Mouse (Mus musculus): ENCODE measurements around the gene Prdx5. TPM values are rescaled to one million over a fixed set of nuclear protein-coding genes. Genes with fewer than 3 reads are reported as not detected.
"Not testable (repeated sequence)": the region's sequence is repeated elsewhere in the genome, so short reads cannot be mapped to it uniquely, and the experiment has no call there.

The Prdx5 gene
- total and polyA plus RNA-seq, 3 experiments = 59.2 to 210 (median 208) TPM

DNA sequence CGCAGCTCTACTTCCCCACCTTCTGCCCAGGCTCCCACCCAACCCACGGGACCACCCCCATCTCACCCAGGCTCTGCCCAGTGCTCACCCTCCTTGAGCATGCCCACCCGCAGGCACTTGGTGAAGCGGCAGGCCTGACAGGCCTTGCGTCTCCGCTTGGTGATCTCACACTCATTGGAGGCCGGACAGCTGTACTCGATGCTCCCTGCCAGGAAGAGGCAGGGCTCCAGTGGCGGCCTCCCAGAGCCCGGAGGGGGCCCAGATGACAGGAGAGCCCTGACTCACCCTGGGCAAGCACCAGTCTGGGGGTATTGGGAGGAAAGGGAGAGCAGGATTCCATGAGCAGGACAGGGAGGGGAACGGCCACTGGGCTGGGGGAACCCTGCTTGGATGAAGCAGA is 4.1 kb upstream of the Prdx5 start:
- DNase-seq (ENCODE audit: low spot score) (no peak), ATAC-seq (ENCODE audit: extremely low read depth, insufficient number of reproducible peaks, low FRiP score, poor library complexity, severe bottlenecking) (no peak)
- Histone ChIP-seq H3K4me1 (ENCODE audit: insufficient read depth, low read depth, low read length) (peaks cover 55% of the 10 kb centered on the region), H3K36me3 (replicated peaks) (peaks cover 81% of the 10 kb centered on the region), H3K9me3 (replicated peaks) (no peaks in the 10 kb centered on the region), H3K4me3 (ENCODE audit: low read depth, low read length) (no peak overlapping the region), H3K27me3 (ENCODE audit: insufficient read depth, low read length) (no peaks in the 10 kb centered on the region)
- TF ChIP-seq POLR2AphosphoS5 (IDR thresholded peaks at IDR 0.05; ENCODE audit: insufficient replicate concordance, low read depth, low read length) (0 out of 2 replicates have a peak, but pooled peaks have one; percentile 61), TAL1 (conservative IDR thresholded peaks at IDR 0.05; ENCODE audit: low read depth, low read length) (no peak)

DNA sequence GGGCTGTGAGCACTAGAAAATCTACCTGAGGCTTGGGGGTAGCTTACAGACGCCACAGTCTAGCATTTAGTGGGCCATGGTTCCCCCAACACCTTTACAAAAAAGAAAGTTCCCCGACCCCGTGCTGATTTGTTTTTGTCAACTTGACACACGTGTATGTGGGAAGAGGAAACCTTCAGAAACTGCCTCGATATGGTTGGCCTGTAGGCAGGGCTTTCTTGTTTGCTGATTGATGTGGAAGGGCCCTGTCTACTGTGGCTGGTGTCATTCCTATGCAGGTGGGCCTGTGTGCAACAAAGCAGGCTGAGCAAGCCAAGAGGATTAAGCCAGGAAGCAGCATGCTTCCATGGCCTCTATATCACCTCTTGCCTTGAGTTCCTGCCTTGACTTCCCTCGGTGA is 3.1 kb upstream of the Prdx5 start:
- Histone ChIP-seq H3K4me3 (ENCODE audit: low read depth, low read length) (no peak overlapping the region), H3K27me3 (ENCODE audit: insufficient read depth, low read length) (no peaks in the 10 kb centered on the region), H3K4me1 (ENCODE audit: insufficient read depth, low read depth, low read length) (peaks cover 63% of the 10 kb centered on the region), H3K9me3 (replicated peaks) (no peaks in the 10 kb centered on the region), H3K36me3 (replicated peaks) (peaks cover 76% of the 10 kb centered on the region)
- ATAC-seq (ENCODE audit: extremely low read depth, insufficient number of reproducible peaks, low FRiP score, poor library complexity, severe bottlenecking) (no peak), DNase-seq (ENCODE audit: low spot score) (no peak)
- no peak for TF ChIP-seq GATA2 (IDR thresholded peaks at IDR 0.05; ENCODE audit: borderline replicate concordance, low read depth, low read length)
- TF ChIP-seq POLR2AphosphoS5 (IDR thresholded peaks at IDR 0.05; ENCODE audit: insufficient replicate concordance, low read depth, low read length) = no peak
- no peak for TF ChIP-seq CTCF (IDR thresholded peaks at IDR 0.05; ENCODE audit: low read depth, low read length)
- no peak for TF ChIP-seq GATA1 (IDR thresholded peaks at IDR 0.05; ENCODE audit: borderline replicate concordance, low read length)
- TF ChIP-seq TAL1 (conservative IDR thresholded peaks at IDR 0.05; ENCODE audit: low read depth, low read length) = no peak

DNA sequence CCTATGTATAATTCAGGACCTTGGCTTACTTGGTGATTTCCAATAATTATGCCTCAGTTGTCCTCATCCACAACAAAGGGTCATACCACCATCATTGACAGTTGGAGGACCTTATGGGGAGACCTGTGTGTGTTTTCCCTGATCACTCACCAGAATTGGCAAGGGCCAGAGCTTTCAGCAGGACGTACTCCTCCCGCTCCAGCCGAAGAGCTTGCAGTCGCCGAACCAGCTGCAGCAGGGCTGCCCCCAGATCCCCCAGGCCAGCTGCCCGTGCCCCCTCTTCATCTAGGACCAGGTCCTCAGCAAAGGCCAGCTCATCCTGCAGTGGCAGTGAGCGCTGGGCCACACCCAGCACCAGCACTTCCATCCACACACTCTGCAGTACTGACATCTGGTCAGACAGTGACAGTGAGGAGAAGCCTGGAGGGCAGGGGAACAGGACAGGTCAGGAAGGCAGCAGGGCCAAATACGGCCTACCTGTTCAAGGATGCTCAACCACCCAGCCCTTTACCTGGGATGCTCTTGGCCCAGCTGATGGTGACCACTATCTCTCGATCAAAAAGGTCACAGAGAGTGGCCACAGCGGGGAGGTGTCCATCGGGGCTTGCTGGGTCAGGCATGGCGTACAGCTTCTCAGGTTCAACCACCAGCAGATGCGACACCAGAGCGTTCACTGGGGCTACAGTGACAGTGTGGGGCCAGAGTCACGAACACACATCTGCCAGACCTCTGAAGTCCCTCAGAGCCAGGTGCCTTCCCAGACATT is 2.5 kb upstream of the Prdx5 start:
- Histone ChIP-seq H3K9me3 (replicated peaks) (no peaks in the 10 kb centered on the region), H3K27me3 (ENCODE audit: insufficient read depth, low read length) (no peaks in the 10 kb centered on the region), H3K4me3 (ENCODE audit: low read depth, low read length) (peak overlapping the region; percentile 5; the same call in 1 of the 2 replicates), H3K36me3 (replicated peaks) (peaks cover 78% of the 10 kb centered on the region), H3K4me1 (ENCODE audit: insufficient read depth, low read depth, low read length) (peaks cover 69% of the 10 kb centered on the region)
- TF ChIP-seq CTCF (IDR thresholded peaks at IDR 0.05; ENCODE audit: low read depth, low read length) (no peak), POLR2AphosphoS5 (IDR thresholded peaks at IDR 0.05; ENCODE audit: insufficient replicate concordance, low read depth, low read length) (no peak), TAL1 (conservative IDR thresholded peaks at IDR 0.05; ENCODE audit: low read depth, low read length) (no peak), GATA1 (IDR thresholded peaks at IDR 0.05; ENCODE audit: borderline replicate concordance, low read length) (no peak), GATA2 (IDR thresholded peaks at IDR 0.05; ENCODE audit: borderline replicate concordance, low read depth, low read length) (no peak)
- DNase-seq (ENCODE audit: low spot score) (no peak), ATAC-seq (ENCODE audit: extremely low read depth, insufficient number of reproducible peaks, low FRiP score, poor library complexity, severe bottlenecking) (no peak)

DNA sequence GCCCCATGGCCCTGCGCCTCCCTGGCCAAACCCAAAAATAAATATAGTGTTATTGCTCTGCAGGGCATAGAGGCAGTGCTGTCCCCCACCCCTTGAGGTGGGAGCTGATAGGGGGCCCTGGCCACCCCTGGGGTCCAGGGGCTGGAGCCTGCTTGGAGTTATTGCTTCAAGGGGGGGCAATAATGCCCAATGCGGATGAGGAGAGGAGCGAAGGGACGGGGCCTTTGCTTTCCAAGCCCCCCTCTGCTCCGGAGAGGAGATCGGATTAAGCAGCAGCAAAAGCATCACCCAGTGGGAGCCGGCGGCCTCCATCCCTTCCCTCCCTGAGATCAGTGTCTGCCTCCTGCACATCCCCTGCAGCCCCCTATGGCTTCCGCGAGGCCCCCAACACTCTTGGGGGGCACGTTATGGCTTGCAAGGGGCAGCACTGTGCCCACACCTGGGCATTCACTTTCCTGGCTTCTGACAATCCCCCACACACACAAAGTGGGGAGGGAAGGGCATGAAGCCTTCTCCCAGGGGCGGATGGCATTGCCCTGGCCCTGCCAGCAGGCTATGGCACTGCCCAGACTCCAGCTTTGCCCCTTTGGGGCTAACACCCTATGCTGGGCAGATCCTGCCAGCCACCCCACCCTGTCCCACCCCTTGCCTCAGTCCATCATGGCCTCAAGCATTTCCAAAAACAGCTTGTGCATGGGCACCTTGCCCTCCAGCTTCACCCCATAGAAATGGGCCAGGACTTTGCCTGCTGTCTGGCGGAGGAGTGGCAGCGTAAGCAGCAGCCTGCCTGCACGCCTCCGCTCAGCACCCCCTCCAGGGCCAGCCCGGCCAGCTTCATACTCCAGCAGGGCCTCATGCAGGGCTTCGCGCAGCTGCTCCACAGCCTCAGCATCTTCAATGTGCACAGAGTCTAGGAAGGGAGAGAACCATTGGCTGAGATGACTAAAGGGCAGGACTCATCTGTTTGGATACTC is 1.5 kb upstream of the Prdx5 start:
- TF ChIP-seq TAL1 (conservative IDR thresholded peaks at IDR 0.05; ENCODE audit: low read depth, low read length) (no peak), GATA1 (IDR thresholded peaks at IDR 0.05; ENCODE audit: borderline replicate concordance, low read length) (no peak), POLR2AphosphoS5 (IDR thresholded peaks at IDR 0.05; ENCODE audit: insufficient replicate concordance, low read depth, low read length) (no peak), CTCF (IDR thresholded peaks at IDR 0.05; ENCODE audit: low read depth, low read length) (no peak), GATA2 (IDR thresholded peaks at IDR 0.05; ENCODE audit: borderline replicate concordance, low read depth, low read length) (no peak)
- H3K4me1 ChIP-seq (ENCODE audit: insufficient read depth, low read depth, low read length) = peaks cover 74% of the 10 kb centered on the region
- H3K4me3 ChIP-seq (ENCODE audit: low read depth, low read length) = peak overlapping the region; percentile 70
- ATAC-seq (ENCODE audit: extremely low read depth, insufficient number of reproducible peaks, low FRiP score, poor library complexity, severe bottlenecking) (no peak), DNase-seq (ENCODE audit: low spot score) (no peak)
- H3K27me3 ChIP-seq (ENCODE audit: insufficient read depth, low read length) = no peaks in the 10 kb centered on the region
- H3K9me3 ChIP-seq (replicated peaks) = no peaks in the 10 kb centered on the region
- H3K36me3 ChIP-seq (replicated peaks) = peaks cover 78% of the 10 kb centered on the region

DNA sequence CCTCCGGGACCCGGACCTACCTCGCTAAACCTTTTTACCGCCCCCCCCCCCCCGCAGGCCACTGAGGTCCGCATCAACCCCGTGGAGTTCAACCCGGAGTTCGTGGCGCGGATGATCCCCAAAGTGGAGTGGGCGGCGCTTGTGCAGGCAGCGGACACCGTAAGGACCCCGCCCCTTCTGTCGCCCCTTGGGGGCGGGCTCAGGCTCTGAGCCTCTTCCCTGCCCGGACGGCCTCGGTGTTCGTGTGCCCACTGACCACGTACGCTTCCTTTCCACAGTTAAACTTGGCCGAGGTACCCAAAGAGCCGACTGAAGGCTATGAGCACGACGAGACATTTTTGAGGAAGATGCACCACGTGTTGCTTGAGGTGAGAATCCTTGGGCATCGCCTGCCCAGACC is 400 bp upstream of the Prdx5 start:
- ATAC-seq (ENCODE audit: extremely low read depth, insufficient number of reproducible peaks, low FRiP score, poor library complexity, severe bottlenecking); DNase-seq (ENCODE audit: low spot score); H3K9me3 ChIP-seq (replicated peaks); H3K27me3 ChIP-seq (ENCODE audit: insufficient read depth, low read length): not testable (repeated sequence)
- Histone ChIP-seq H3K4me1 (ENCODE audit: insufficient read depth, low read depth, low read length) (peaks cover 68% of the 10 kb centered on the region), H3K36me3 (replicated peaks) (peaks cover 78% of the 10 kb centered on the region), H3K4me3 (ENCODE audit: low read depth, low read length) (peak overlapping the region; percentile 89)

DNA sequence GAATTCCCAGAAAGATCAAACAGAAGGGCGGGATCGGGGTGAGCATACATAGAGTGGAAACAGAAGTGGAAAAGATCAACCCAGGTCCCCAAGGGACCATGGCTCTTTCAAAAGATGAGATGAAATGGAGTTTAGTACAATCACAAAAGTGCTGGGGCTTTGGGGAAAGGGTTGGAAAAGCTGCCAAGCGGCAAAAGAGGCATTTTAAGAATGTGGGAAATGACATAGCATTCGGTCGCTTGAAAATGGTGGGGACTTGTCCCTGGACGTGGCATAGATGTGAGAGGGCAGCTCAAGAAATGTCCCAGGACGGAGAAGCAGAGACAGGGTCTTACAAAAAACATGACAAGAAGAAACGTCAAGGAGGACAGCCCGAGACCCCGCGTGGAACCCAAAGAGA is 885 bp downstream of the Prdx5 start:
- Histone ChIP-seq H3K9me3 (replicated peaks) (no peaks in the 10 kb centered on the region), H3K36me3 (replicated peaks) (peaks cover 78% of the 10 kb centered on the region), H3K27me3 (ENCODE audit: insufficient read depth, low read length) (no peaks in the 10 kb centered on the region), H3K4me3 (ENCODE audit: low read depth, low read length) (peak overlapping the region; percentile 89), H3K4me1 (ENCODE audit: insufficient read depth, low read depth, low read length) (peaks cover 60% of the 10 kb centered on the region)
- DNase-seq (ENCODE audit: low spot score) = no peak
- ATAC-seq (ENCODE audit: extremely low read depth, insufficient number of reproducible peaks, low FRiP score, poor library complexity, severe bottlenecking) = no peak
- TF ChIP-seq POLR2AphosphoS5 (IDR thresholded peaks at IDR 0.05; ENCODE audit: insufficient replicate concordance, low read depth, low read length) = no peak
- TF ChIP-seq TAL1 (conservative IDR thresholded peaks at IDR 0.05; ENCODE audit: low read depth, low read length) = no peak
- no peak for TF ChIP-seq GATA2 (IDR thresholded peaks at IDR 0.05; ENCODE audit: borderline replicate concordance, low read depth, low read length)
- TF ChIP-seq GATA1 (IDR thresholded peaks at IDR 0.05; ENCODE audit: borderline replicate concordance, low read length) = no peak
- no peak for TF ChIP-seq CTCF (IDR thresholded peaks at IDR 0.05; ENCODE audit: low read depth, low read length)
